Mouse (Mus musculus): Measurements from ENCODE around the gene Sult2b1. TPM values are rescaled to one million over a fixed set of nuclear protein-coding genes. Genes with fewer than 3 reads are reported as not detected.

Gene Sult2b1
- total and polyA plus RNA-seq, 2 experiments from 2014 or later, result 0.23 TPM; not detected in 1

- TF ChIP-seq CTCF (IDR thresholded peaks at IDR 0.05; ENCODE audit: low read depth) (no peak), EP300 (IDR thresholded peaks at IDR 0.05; ENCODE audit: low read depth) (no peak)
- Histone ChIP-seq H3K4me2 (ENCODE audit: low read depth, low read length) (peak overlapping the region; percentile 76), H3K27ac (ENCODE audit: low read depth) (peak overlapping the region; percentile 90), H3K27me3 (ENCODE audit: control insufficient read depth, insufficient read depth, low read length) (no peaks in the 10 kb centered on the region), H3K4me1 (ENCODE audit: control insufficient read depth, insufficient read depth) (peaks cover 35% of the 10 kb centered on the region), H3K4me3 (ENCODE audit: low read depth, low read length) (peak overlapping the region; percentile 82), H3K36me3 (replicated peaks; ENCODE audit: control insufficient read depth, insufficient read depth, low read length) (peaks cover 39% of the 10 kb centered on the region), H3K9ac (replicated peaks; ENCODE audit: low read depth, low read length) (peak overlapping the region; percentile 80), H3K9me3 (replicated peaks; ENCODE audit: control insufficient read depth, low read length) (no peaks in the 10 kb centered on the region)
- DNase-seq (ENCODE audit: low spot score) (peak; percentile 65), ATAC-seq (ENCODE audit: insufficient read depth, low read depth) (peak; percentile 28; the same call in 1 of the 2 replicates)
- 6% methylated on average over 31 of the region's 31 CpGs for WGBS
Observed at GRCm38 (mm10) chr7:45716952-45717917, 67.2 kb downstream of the Sult2b1 start.

GRCm38 (mm10) chr7:45716460-45716857 lies 68.0 kb downstream of the Sult2b1 start:
- TF ChIP-seq CTCF (IDR thresholded peaks at IDR 0.05; ENCODE audit: low read depth) (no peak), EP300 (IDR thresholded peaks at IDR 0.05; ENCODE audit: low read depth) (no peak)
- peak overlapping the region; percentile 82; the same call in 1 of the 2 replicates for H3K4me3 ChIP-seq (ENCODE audit: low read depth, low read length)
- WGBS, result 80% methylated on average over 3 of the region's 3 CpGs
- no peak overlapping the region for H3K9ac ChIP-seq (replicated peaks; ENCODE audit: low read depth, low read length)
- no peak overlapping the region for H3K27ac ChIP-seq (ENCODE audit: low read depth)
- ATAC-seq (ENCODE audit: insufficient read depth, low read depth) (no peak), DNase-seq (ENCODE audit: low spot score) (no peak)
- H3K36me3 ChIP-seq (replicated peaks; ENCODE audit: control insufficient read depth, insufficient read depth, low read length), result peaks cover 42% of the 10 kb centered on the region
- H3K4me2 ChIP-seq (ENCODE audit: low read depth, low read length), result peak overlapping the region; percentile 76
- H3K9me3 ChIP-seq (replicated peaks; ENCODE audit: control insufficient read depth, low read length), result no peaks in the 10 kb centered on the region
- H3K4me1 ChIP-seq (ENCODE audit: control insufficient read depth, insufficient read depth), result peaks cover 35% of the 10 kb centered on the region
- H3K27me3 ChIP-seq (ENCODE audit: control insufficient read depth, insufficient read depth, low read length), result no peaks in the 10 kb centered on the region

- H3K4me3 ChIP-seq (ENCODE audit: low read depth, low read length), result peak overlapping the region; percentile 57
- no peaks in the 10 kb centered on the region for H3K27me3 ChIP-seq (ENCODE audit: control insufficient read depth, insufficient read depth, low read length)
- TF ChIP-seq CTCF (IDR thresholded peaks at IDR 0.05; ENCODE audit: low read depth) (no peak), EP300 (IDR thresholded peaks at IDR 0.05; ENCODE audit: low read depth) (no peak)
- H3K9ac ChIP-seq (replicated peaks; ENCODE audit: low read depth, low read length), result no peak overlapping the region
- H3K27ac ChIP-seq (ENCODE audit: low read depth), result peak overlapping the region; percentile 64
- no peaks in the 10 kb centered on the region for H3K9me3 ChIP-seq (replicated peaks; ENCODE audit: control insufficient read depth, low read length)
- H3K36me3 ChIP-seq (replicated peaks; ENCODE audit: control insufficient read depth, insufficient read depth, low read length), result peaks cover 44% of the 10 kb centered on the region
- H3K4me2 ChIP-seq (ENCODE audit: low read depth, low read length), result peak overlapping the region; percentile 76
- WGBS, result 77% methylated on average over 19 of the region's 19 CpGs
- DNase-seq (ENCODE audit: low spot score) (no peak), ATAC-seq (ENCODE audit: insufficient read depth, low read depth) (no peak)
- peaks cover 35% of the 10 kb centered on the region for H3K4me1 ChIP-seq (ENCODE audit: control insufficient read depth, insufficient read depth)
Observed at GRCm38 (mm10) chr7:45715741-45716459, 68.6 kb downstream of the Sult2b1 start.

- Histone ChIP-seq H3K36me3 (replicated peaks; ENCODE audit: control insufficient read depth, insufficient read depth, low read length) (peaks cover 44% of the 10 kb centered on the region), H3K9ac (replicated peaks; ENCODE audit: low read depth, low read length) (peak within 1 kb of the TSS; percentile 77), H3K4me2 (ENCODE audit: low read depth, low read length) (peak within 1 kb of the TSS; percentile 93), H3K27me3 (ENCODE audit: control insufficient read depth, insufficient read depth, low read length) (no peaks in the 10 kb centered on the region), H3K9me3 (replicated peaks; ENCODE audit: control insufficient read depth, low read length) (no peaks in the 10 kb centered on the region), H3K27ac (ENCODE audit: low read depth) (peak within 1 kb of the TSS; percentile 64), H3K4me1 (ENCODE audit: control insufficient read depth, insufficient read depth) (peaks cover 35% of the 10 kb centered on the region), H3K4me3 (ENCODE audit: low read depth, low read length) (peak within 1 kb of the TSS; percentile 57)
- DNase-seq (ENCODE audit: low spot score) (peak; percentile 98), ATAC-seq (ENCODE audit: insufficient read depth, low read depth) (peak; percentile 91)
- WGBS, result 7% methylated on average over 34 of the region's 34 CpGs
- TF ChIP-seq CTCF (IDR thresholded peaks at IDR 0.05; ENCODE audit: low read depth), result no peak
- peak; percentile 84 for TF ChIP-seq EP300 (IDR thresholded peaks at IDR 0.05; ENCODE audit: low read depth)
Observed at GRCm38 (mm10) chr7:45715090-45715708, 69.3 kb downstream of the Sult2b1 start, which contains the start of gene Rpl18. TSS of gene Rpl18 (plus strand) at chr7:45715457.

GRCm38 (mm10) chr7:45714630-45715089 lies 69.8 kb downstream of the Sult2b1 start:
- DNase-seq (ENCODE audit: low spot score) (no peak), ATAC-seq (ENCODE audit: insufficient read depth, low read depth) (0 out of 2 replicates have a peak, but pooled peaks have one; percentile 0)
- no peak for TF ChIP-seq CTCF (IDR thresholded peaks at IDR 0.05; ENCODE audit: low read depth)
- no peak for TF ChIP-seq EP300 (IDR thresholded peaks at IDR 0.05; ENCODE audit: low read depth)
- peaks cover 44% of the 10 kb centered on the region for H3K36me3 ChIP-seq (replicated peaks; ENCODE audit: control insufficient read depth, insufficient read depth, low read length)
- H3K9me3 ChIP-seq (replicated peaks; ENCODE audit: control insufficient read depth, low read length), result no peaks in the 10 kb centered on the region
- H3K4me1 ChIP-seq (ENCODE audit: control insufficient read depth, insufficient read depth), result peaks cover 35% of the 10 kb centered on the region
- peak overlapping the region; percentile 93 for H3K4me2 ChIP-seq (ENCODE audit: low read depth, low read length)
- H3K9ac ChIP-seq (replicated peaks; ENCODE audit: low read depth, low read length), result peak overlapping the region; percentile 77
- WGBS, result 9% methylated on average over 14 of the region's 14 CpGs
- H3K4me3 ChIP-seq (ENCODE audit: low read depth, low read length), result peak overlapping the region; percentile 57
- H3K27me3 ChIP-seq (ENCODE audit: control insufficient read depth, insufficient read depth, low read length), result no peaks in the 10 kb centered on the region
- peak overlapping the region; percentile 52 for H3K27ac ChIP-seq (ENCODE audit: low read depth)

All from heart, postnatal 0 days (tissue).